Mouse (Mus musculus) myocyte (in vitro differentiated cells): Measurements from ENCODE around the gene Ppp2r2d.
A peak's percentile ranks its signal among the peaks of the same experiment; 100 is the strongest.

Experiments used
- E2F4 ChIP-seq: IDR thresholded peaks from one replicate; pipeline ENCODE4 v1.6.1; 2011; ENCODE audit warnings: mild to moderate bottlenecking, control low read depth, moderate library complexity; ENCODE audit not compliant: insufficient read depth
- MYOG ChIP-seq, 3 experiments: IDR thresholded peaks; one replicate each; pipeline ENCODE4 v1.6.1; 2011; ENCODE audit warnings: control low read depth in 2 of 3, low read depth in 2 of 3, mild to moderate bottlenecking in 2 of 3; ENCODE audit not compliant: insufficient read length in 2 of 3, control insufficient read depth in 1 of 3, insufficient read depth in 1 of 3
- POLR2A ChIP-seq: IDR thresholded peaks from one replicate; pipeline ENCODE4 v1.6.1; 2011; ENCODE audit warnings: low read depth, mild to moderate bottlenecking, control low read depth, moderate library complexity; ENCODE audit not compliant: insufficient read length
- POLR2AphosphoS2 ChIP-seq: IDR thresholded peaks from one replicate; pipeline ENCODE4 v1.6.1; 2011; ENCODE audit warnings: low read depth, control low read depth; ENCODE audit not compliant: insufficient read length
- TCF3 ChIP-seq: IDR thresholded peaks from one replicate; pipeline ENCODE4 v1.6.1; 2011; ENCODE audit warnings: low read depth, control low read depth; ENCODE audit not compliant: insufficient read length

DNA sequence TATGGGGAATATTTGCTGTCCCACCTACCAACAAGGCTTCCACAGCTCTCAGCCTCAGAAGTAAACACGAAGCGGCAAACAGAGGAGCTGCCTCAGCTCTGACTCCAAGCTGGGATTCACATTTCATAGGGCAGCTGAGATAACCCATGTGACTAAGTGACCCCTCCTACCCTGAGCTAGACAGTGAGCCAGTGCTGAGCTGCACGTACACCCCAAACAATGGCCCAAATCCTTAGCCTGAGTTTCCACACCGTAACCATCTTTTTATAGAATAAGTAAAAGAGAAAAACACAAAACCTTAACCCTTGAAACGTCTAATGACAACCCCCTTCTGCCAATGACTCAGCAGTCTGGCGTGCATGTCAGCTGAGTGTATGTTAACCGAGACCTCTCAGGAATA is 61.2 kb downstream of the Ppp2r2d start:
- TF ChIP-seq TCF3 (no peak), POLR2AphosphoS2 (peak; percentile 70), POLR2A (peak; percentile 69), MYOG (IDR thresholded peaks at IDR 0.05; ENCODE audit: control insufficient read depth in 1 of 3, insufficient read depth in 1 of 3, insufficient read length in 2 of 3, low read depth in 2 of 3) (peak in 1 of 3 experiments; percentile 5), E2F4 (no peak)
